Mouse (Mus musculus) CH12.LX (cell line): ENCODE results near the gene Zfp385c. TPM values are rescaled to one million over a fixed set of nuclear protein-coding genes. Genes with fewer than 3 reads are reported as not detected.

Source experiments
- DNase-seq: peaks from one replicate; pipeline ENCODE4 v3.0.0-alpha.2; 2013; ENCODE audit errors: extremely low read depth
- H3K27ac ChIP-seq: 2 replicates; pipeline ENCODE4 v1.5.1; 2012; ENCODE audit warnings: low read depth, mild to moderate bottlenecking, control low read depth, moderate library complexity; ENCODE audit not compliant: insufficient read depth
- H3K27me3 ChIP-seq: replicated peaks from 2 replicates; pipeline ENCODE3; 2012; ENCODE audit warnings: inconsistent platforms
- H3K36me3 ChIP-seq, 2 experiments: replicated peaks in 1 of 2; 2 replicates each; pipeline versions ENCODE3 to v1.6.1; 2012; ENCODE audit warnings: inconsistent platforms in 1 of 2, low read length in 1 of 2, mild to moderate bottlenecking in 1 of 2, mixed read lengths in 1 of 2, moderate library complexity in 1 of 2; ENCODE audit not compliant: control insufficient read depth in 1 of 2, insufficient read depth in 1 of 2
- H3K4me1 ChIP-seq, 2 experiments: 2 replicates each; pipeline ENCODE4 v1.6.1; 2012; ENCODE audit warnings: inconsistent platforms in 1 of 2, moderate library complexity in 1 of 2; ENCODE audit not compliant: insufficient read depth in 2 of 2, control insufficient read depth in 1 of 2
- H3K4me2 ChIP-seq: 2 replicates; pipeline ENCODE4 v1.6.1; 2012; ENCODE audit warnings: low read depth, mild to moderate bottlenecking, control low read depth; ENCODE audit not compliant: poor library complexity, insufficient read depth, severe bottlenecking
- H3K4me3 ChIP-seq, 3 experiments: fragments of 150-350 bp in 1 of 3; sonication (generic) in 1 of 3; replicated peaks in 1 of 3; 2 replicates each; pipeline versions ENCODE3 to v1.5.1; 2011 to 2012; ENCODE audit warnings: low read depth in 2 of 3, low read length in 2 of 3, mild to moderate bottlenecking in 2 of 3, moderate library complexity in 2 of 3, control low read depth in 1 of 3, improper control_type of control experiment in 1 of 3, inconsistent platforms in 1 of 3, mixed read lengths in 1 of 3; ENCODE audit not compliant: poor library complexity in 1 of 3
- H3K79me2 ChIP-seq: replicated peaks from 2 replicates; pipeline ENCODE4 v1.6.1; 2012; ENCODE audit warnings: mild to moderate bottlenecking, moderate library complexity; ENCODE audit not compliant: control insufficient read depth, poor library complexity, insufficient read depth, severe bottlenecking; ENCODE audit errors: extremely low read depth
- H3K9ac ChIP-seq: 2 replicates; pipeline ENCODE4 v1.6.1; 2012; ENCODE audit warnings: low read depth, mild to moderate bottlenecking, control low read depth, moderate library complexity; ENCODE audit not compliant: insufficient read depth
- H3K9me3 ChIP-seq: replicated peaks from 2 replicates; pipeline ENCODE3; 2012; ENCODE audit warnings: low read length, inconsistent platforms, mixed read lengths
- BHLHE40 ChIP-seq: IDR thresholded peaks from 2 replicates; pipeline ENCODE4 v1.6.1; 2011; ENCODE audit warnings: mild to moderate bottlenecking, low read depth, low read length, improper control_type of control experiment
- CTCF ChIP-seq, 2 experiments: IDR thresholded peaks in 1 of 2; conservative IDR thresholded peaks in 1 of 2; 2 replicates each; pipeline ENCODE4 v1.5.1; 2011 to 2012; ENCODE audit warnings: low read depth in 2 of 2, low read length in 2 of 2, improper control_type of control experiment in 1 of 2, inconsistent platforms in 1 of 2, mild to moderate bottlenecking in 1 of 2, moderate library complexity in 1 of 2
- ETS1 ChIP-seq: conservative IDR thresholded peaks from 2 replicates; pipeline ENCODE4 v1.6.1; 2012; ENCODE audit warnings: low read depth, mild to moderate bottlenecking, inconsistent platforms, low read length, improper control_type of control experiment, moderate library complexity
- HCFC1 ChIP-seq: IDR thresholded peaks from 2 replicates; pipeline ENCODE4 v1.6.1; 2012; ENCODE audit warnings: low read depth, mild to moderate bottlenecking, inconsistent platforms, low read length, improper control_type of control experiment
- IRF4 ChIP-seq: IDR thresholded peaks from 2 replicates; pipeline ENCODE4 v1.6.1; 2014; ENCODE audit warnings: low read depth, mild to moderate bottlenecking, inconsistent platforms, low read length, improper control_type of control experiment
- MAZ ChIP-seq: IDR thresholded peaks from 2 replicates; pipeline ENCODE4 v1.6.1; 2012; ENCODE audit warnings: low read depth, mild to moderate bottlenecking, inconsistent platforms, low read length, improper control_type of control experiment, moderate library complexity
- MYC ChIP-seq: IDR thresholded peaks from 2 replicates; pipeline ENCODE4 v1.6.1; 2011; ENCODE audit warnings: low read depth, mild to moderate bottlenecking, improper control_type of control experiment, low read length
- NELFE ChIP-seq: IDR thresholded peaks from 2 replicates; pipeline ENCODE4 v1.6.1; 2011; ENCODE audit warnings: low read depth, low read length, improper control_type of control experiment
- NRF1 ChIP-seq: IDR thresholded peaks from 2 replicates; pipeline ENCODE4 v1.6.1; 2014; ENCODE audit warnings: low read depth, mild to moderate bottlenecking, inconsistent platforms, low read length, improper control_type of control experiment, moderate library complexity
- PAX5 ChIP-seq: IDR thresholded peaks from 2 replicates; pipeline ENCODE4 v1.6.1; 2012; ENCODE audit warnings: low read length, inconsistent platforms, mixed read lengths
- POLR2A ChIP-seq: IDR thresholded peaks from 2 replicates; pipeline ENCODE4 v1.6.1; 2011; ENCODE audit warnings: low read depth, mild to moderate bottlenecking, improper control_type of control experiment, low read length
- RAD21 ChIP-seq: IDR thresholded peaks from 2 replicates; pipeline ENCODE4 v1.6.1; 2011; ENCODE audit warnings: low read depth, mild to moderate bottlenecking, low read length, improper control_type of control experiment, moderate library complexity
- SIN3A ChIP-seq: IDR thresholded peaks from 2 replicates; pipeline ENCODE4 v1.6.1; 2012; ENCODE audit warnings: low read length, improper control_type of control experiment, inconsistent platforms
- SMC3 ChIP-seq: IDR thresholded peaks from 2 replicates; pipeline ENCODE4 v1.6.1; 2011; ENCODE audit warnings: low read depth, low read length, improper control_type of control experiment
- TCF12 ChIP-seq: IDR thresholded peaks from 2 replicates; pipeline ENCODE4 v1.6.1; 2014; ENCODE audit warnings: low read depth, mild to moderate bottlenecking, inconsistent platforms, low read length, improper control_type of control experiment
- UBTF ChIP-seq: IDR thresholded peaks from 2 replicates; pipeline ENCODE4 v1.6.1; 2012; ENCODE audit warnings: low read depth, mild to moderate bottlenecking, inconsistent platforms, low read length, improper control_type of control experiment, moderate library complexity
- USF2 ChIP-seq: conservative IDR thresholded peaks from 2 replicates; pipeline ENCODE4 v1.6.1; 2011; ENCODE audit warnings: low read depth, low read length, improper control_type of control experiment
- ZC3H11A ChIP-seq: IDR thresholded peaks from 2 replicates; pipeline ENCODE4 v1.6.1; 2012; ENCODE audit warnings: low read depth, mild to moderate bottlenecking, inconsistent platforms, low read length, improper control_type of control experiment
- ZMIZ1 ChIP-seq: IDR thresholded peaks from 2 replicates; pipeline ENCODE4 v1.6.1; 2012; ENCODE audit warnings: low read depth, mild to moderate bottlenecking, inconsistent platforms, low read length, improper control_type of control experiment
- ZNF384 ChIP-seq: IDR thresholded peaks from 2 replicates; pipeline ENCODE4 v1.6.1; 2012; ENCODE audit warnings: low read depth, low read length, improper control_type of control experiment, inconsistent platforms
- dilution Hi-C: fragments of 300-500 bp; cut with MboI; formaldehyde crosslinking; loops from 2 replicates; pipeline ENCODE4 v1.14.3; 2020; ENCODE audit warnings: low sequenced_read_pairs; ENCODE audit not compliant: extremely low pct_unique_long_range_greater_than_20kb, extremely low pct_ligation_motif_present
- in situ Hi-C: fragments of 300-500 bp; cut with MboI; formaldehyde crosslinking; loops from 3 replicates; pipeline ENCODE4 v1.14.3; 2019; ENCODE audit warnings: low sequenced_read_pairs, low pct_ligation_motif_present, low pct_unique_long_range_greater_than_20kb, mixed read lengths
- polyA plus RNA-seq: library from polyadenylated mRNA; unstranded; fragments of >175 nt; gene quantifications from 2 replicates; pipeline ENCODE4 v1.2.1, GENCODE M21; 2012; ENCODE audit warnings: low read depth; ENCODE audit not compliant: insufficient read length
- total RNA-seq, 2 experiments: library from RNA; depleted of rRNA; stranded (reverse); fragments of 300-350 nt in 1 of 2; fragments of >200 nt in 1 of 2; gene quantifications; 2 replicates each; pipeline ENCODE4 v1.2.3; 2012 to 2014

Gene Zfp385c
- total and polyA plus RNA-seq, 3 experiments, result 0.08 to 0.14 TPM; not detected in 1

- 0 out of 2 replicates have a peak overlapping the region, but pooled peaks have one; percentile 1 for H3K9ac ChIP-seq
- H3K4me2 ChIP-seq, result peak overlapping the region; percentile 59
- H3K36me3 ChIP-seq, result no peaks in the 10 kb centered on the region
- H3K79me2 ChIP-seq, result no peaks in the 10 kb centered on the region
- peak; percentile 58 for DNase-seq
- dilution Hi-C loops (no loop called here), in situ Hi-C loops (no loop called here)
- no peak overlapping the region for H3K27ac ChIP-seq
- H3K9me3 ChIP-seq, result no peaks in the 10 kb centered on the region
- H3K4me1 ChIP-seq, result peaks cover 6 to 10% of the 10 kb centered on the region in 2 experiments
- H3K4me3 ChIP-seq, result peak overlapping the region; percentile 12 to 60 (median 43)
- peak; percentile 64 for TF ChIP-seq BHLHE40
- no peak for TF ChIP-seq POLR2A
- no peak for TF ChIP-seq SIN3A
- TF ChIP-seq IRF4, result peak; percentile 76
- TF ChIP-seq NRF1, result peak; percentile 97
- TF ChIP-seq NELFE, result peak; percentile 40; the same call in 1 of the 2 replicates
- 0 out of 2 replicates have a peak, but pooled peaks have one; percentile 10 for TF ChIP-seq ETS1
- no peak for TF ChIP-seq PAX5
- peak; percentile 51; the same call in 1 of the 2 replicates for TF ChIP-seq TCF12
- TF ChIP-seq SMC3, result no peak
- TF ChIP-seq, all 38 proteins: peak for 6
- H3K27me3 ChIP-seq, result peaks cover 56% of the 10 kb centered on the region
These were observed 43.9 kb downstream of the Zfp385c start for GRCm38 (mm10) chr11:100648405-100648804.

GRCm38 (mm10) chr11:100646265-100646664 lies 46.0 kb downstream of the Zfp385c start:
- no peak for TF ChIP-seq ZMIZ1
- TF ChIP-seq SMC3, result peak; percentile 93
- no peak for TF ChIP-seq UBTF
- TF ChIP-seq USF2, result no peak
- no peak for TF ChIP-seq MAZ
- no peak for TF ChIP-seq HCFC1
- no peak for TF ChIP-seq MYC
- peak; percentile 14; the same call in 1 of the 2 replicates for TF ChIP-seq ZC3H11A
- no peak for TF ChIP-seq BHLHE40
- TF ChIP-seq CTCF (conservative IDR thresholded peaks at IDR 0.05 in 1 of 2, IDR thresholded peaks at IDR 0.05 in 1 of 2; ENCODE audit: low read depth in 2 of 2, low read length in 2 of 2), result peak; percentile 69 to 99
- 0 out of 2 replicates have a peak, but pooled peaks have one; percentile 22 for TF ChIP-seq ZNF384
- TF ChIP-seq NELFE, result peak; percentile 48; the same call in 1 of the 2 replicates
- peak; percentile 62 for TF ChIP-seq RAD21
- dilution Hi-C loops, result no loop called here
- Histone ChIP-seq H3K36me3 (no peaks in the 10 kb centered on the region), H3K27ac (no peak overlapping the region), H3K27me3 (peaks cover 41% of the 10 kb centered on the region), H3K9ac (no peak overlapping the region), H3K4me1 (peaks cover 6 to 10% of the 10 kb centered on the region in 2 experiments), H3K4me3 (no peak overlapping the region), H3K9me3 (no peaks in the 10 kb centered on the region), H3K79me2 (no peaks in the 10 kb centered on the region), H3K4me2 (no peak overlapping the region)
- in situ Hi-C loops, result no loop called here
- DNase-seq, result peak; percentile 84
